Mouse (Mus musculus) T-helper 17 cell (primary cell): ENCODE measurements around the gene Ccne1.

ENCODE experiments used
- in situ Hi-C, 2 experiments: fragments of 300-600 bp; cut with MboI, MseI; formaldehyde crosslinking; loops; 1 replicate in 1 of 2; 2 replicates in 1 of 2; pipeline ENCODE4 v1.15.1; 2025; ENCODE audit warnings: high pct_unique_total_duplicates in 2 of 2

The Ccne1 gene

DNA sequence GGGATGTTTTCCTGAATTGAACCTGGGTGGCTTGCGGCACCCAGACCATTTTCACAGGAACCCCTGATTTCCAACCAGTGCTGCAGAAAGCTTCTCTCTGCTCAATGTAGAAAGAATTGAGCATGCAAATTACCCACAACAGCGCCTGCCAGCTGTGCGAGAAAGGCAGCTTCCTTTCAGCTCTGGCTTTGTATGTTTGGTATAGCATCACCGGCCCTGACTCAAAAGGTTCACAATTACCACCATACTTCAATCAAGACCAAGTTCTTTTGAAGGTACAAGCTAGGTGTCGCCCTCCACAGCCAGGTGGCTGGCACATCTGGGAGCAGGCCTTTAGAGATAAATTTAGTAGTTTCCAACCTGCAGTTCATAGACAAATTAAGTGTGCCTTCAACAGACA is 3.2 kb downstream of the Ccne1 start:
- in situ Hi-C loops, result no loop called here

DNA sequence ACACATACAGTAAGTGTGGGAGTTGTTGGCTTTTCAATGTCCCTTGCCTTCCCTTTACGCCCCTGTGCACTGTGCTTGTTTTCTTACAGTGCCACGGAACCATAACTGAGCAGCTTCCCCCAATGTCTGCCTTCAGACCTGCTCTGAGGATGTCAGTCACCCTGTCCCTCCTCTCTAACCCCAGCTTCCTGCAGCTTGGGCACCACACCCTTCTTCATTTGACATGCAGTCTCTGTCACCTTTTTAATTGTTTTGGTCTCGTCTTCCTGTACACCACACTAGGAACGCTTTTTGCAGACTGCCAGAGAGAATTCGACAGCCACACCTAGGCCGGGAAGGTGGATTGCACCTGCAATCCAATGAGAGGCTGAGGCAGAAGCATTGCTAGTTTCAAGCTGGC is 13.0 kb downstream of the Ccne1 start:
- in situ Hi-C loops, result no loop called here

DNA sequence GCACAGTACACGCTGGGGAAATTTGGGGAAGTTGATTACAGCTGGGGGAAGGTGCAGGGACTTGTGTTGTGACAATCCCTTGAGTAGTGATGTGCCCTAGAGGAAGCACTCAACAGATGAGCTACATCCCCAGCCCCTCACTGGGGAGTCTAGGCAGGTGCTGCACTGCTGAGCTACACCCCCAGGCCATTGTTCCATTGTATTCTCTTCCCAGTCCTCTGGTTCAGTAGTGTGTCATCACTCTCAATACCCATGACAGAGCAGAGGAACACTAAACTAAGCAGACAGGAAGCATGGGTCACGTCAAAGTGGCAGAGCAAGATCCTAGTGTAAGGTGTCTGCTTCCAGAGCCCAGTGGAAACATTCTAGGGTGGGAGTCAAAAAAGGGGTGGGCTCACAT is 14.2 kb downstream of the Ccne1 start:
- in situ Hi-C loops, result no loop called here

- in situ Hi-C loops, result no loop called here
Observed at GRCm38 (mm10) chr7:38089930-38090675, 17.2 kb downstream of the Ccne1 start.

GRCm38 (mm10) chr7:38088456-38088855 is 18.9 kb downstream of the Ccne1 start:
- in situ Hi-C loops, result no loop called here

DNA sequence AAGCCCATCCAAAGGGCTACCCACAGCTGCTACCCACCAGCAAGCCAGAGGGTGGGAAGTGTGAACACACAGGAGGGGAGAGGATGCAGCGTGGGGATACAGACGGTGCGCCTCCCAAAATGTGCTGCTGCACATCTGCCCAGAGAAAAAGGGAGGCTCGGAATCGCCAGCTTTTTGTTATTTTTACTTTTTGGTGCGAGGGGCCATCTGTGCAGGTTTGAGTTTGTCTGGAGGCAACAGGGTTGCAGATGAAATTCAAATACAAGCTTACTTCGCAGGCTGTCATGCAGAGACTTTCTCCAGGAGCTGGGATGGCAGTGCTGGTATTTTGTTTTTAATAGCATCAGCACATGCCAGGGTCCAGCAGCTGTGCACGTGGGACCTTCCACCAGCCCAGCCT is 19.5 kb downstream of the Ccne1 start:
- in situ Hi-C loops, result no loop called here

DNA sequence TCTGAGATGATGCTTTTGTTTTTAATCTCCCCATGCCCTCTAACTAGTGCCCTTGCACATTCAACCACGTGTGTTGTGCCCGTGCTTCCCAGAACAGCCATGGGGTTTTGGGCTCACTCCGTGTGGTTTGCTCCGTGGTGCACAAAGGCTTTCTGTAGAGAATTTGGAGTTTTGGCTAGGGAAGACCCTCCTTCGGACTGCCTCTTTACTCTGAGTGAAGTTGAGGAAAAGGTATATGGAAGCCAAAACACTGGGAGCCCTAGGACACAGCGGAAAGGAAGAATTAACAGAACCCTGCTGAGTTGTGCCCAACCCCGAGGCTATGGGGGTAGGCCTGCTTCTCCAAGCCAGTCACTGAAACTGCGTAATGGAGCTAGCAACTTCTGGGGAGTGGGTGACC is 20.9 kb downstream of the Ccne1 start:
- in situ Hi-C loops, result no loop called here

- in situ Hi-C loops, result no loop called here
Observed at GRCm38 (mm10) chr7:38085573-38086211, 21.6 kb downstream of the Ccne1 start.

GRCm38 (mm10) chr7:38084778-38085572 is 22.4 kb downstream of the Ccne1 start:
- in situ Hi-C loops, result loop anchor here in 1 of 2 experiments (5.0 kb wide), 1 partner anchor 63 kb away; the partner anchor contains the start of gene Uri1

GRCm38 (mm10) chr7:38082971-38083370 is 24.4 kb downstream of the Ccne1 start:
- in situ Hi-C loops, result loop anchor here in 1 of 2 experiments (5.0 kb wide), 1 partner anchor 61 kb away; the partner anchor contains the start of gene Uri1

DNA sequence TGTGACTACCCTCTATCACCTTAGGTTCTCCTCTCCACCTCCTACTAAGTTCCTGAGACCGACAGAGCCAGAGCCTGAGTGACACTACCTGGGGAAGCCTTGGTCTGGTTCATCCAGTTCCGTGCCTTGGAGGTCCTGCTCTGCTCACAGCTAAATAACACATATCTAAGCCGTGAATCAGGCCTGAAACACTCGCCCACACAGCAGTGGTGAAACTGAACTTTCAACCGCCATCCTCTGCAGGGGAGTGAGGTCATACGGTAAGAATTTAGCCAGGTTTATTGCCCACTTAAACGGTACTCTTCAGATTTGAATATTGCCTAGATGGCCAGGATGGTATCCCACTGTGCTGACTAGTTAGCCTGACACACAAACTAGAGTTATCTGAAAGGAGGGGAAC is 30.1 kb downstream of the Ccne1 start:
- in situ Hi-C loops, result no loop called here

DNA sequence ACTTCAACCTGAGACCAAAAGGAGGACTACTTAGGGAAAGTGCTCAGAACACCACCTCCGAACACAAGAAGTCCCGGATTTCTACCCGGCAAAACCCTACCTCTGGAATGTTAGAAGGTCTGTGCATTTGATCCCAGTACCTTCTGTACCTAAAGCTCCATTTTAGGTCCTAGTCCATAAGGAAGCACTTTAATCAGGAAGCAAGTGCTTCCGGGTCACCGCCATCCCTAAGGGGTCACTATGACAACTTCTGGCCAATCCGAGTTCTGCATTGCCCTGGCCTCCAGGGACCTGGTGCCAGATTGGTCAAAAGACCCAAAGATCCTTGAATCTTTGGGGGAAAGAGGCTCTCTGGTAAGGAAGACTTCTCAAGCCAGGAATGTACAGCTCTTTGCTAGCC is 31.8 kb downstream of the Ccne1 start:
- in situ Hi-C loops, result no loop called here

- in situ Hi-C loops, result no loop called here
Observed at GRCm38 (mm10) chr7:38074920-38075319, 32.4 kb downstream of the Ccne1 start.

- in situ Hi-C loops, result no loop called here
Observed at GRCm38 (mm10) chr7:38074514-38074913, 32.8 kb downstream of the Ccne1 start.

- in situ Hi-C loops, result no loop called here
Observed at GRCm38 (mm10) chr7:38073782-38074181, 33.6 kb downstream of the Ccne1 start.

GRCm38 (mm10) chr7:38071065-38071464 is 36.3 kb downstream of the Ccne1 start:
- in situ Hi-C loops, result no loop called here

DNA sequence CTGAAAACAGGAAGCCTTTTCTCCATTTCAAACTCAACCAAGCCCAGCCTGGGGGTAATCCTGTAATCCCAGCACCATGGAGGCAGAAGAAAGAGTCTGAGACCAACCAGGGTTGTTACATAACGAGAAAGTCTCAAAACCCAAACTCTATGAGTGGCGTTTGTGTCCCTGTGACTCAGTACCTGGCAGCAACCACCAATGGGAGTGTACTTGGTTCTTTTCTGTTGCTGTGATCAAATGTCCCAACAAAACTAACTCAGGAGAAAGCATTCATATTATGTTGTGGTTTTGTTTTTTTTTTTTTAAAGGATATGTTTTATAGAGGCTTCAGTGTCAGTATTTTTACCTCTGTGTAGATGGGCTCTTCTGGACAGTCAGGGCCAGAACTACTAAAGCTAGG is 36.7 kb downstream of the Ccne1 start:
- in situ Hi-C loops, result no loop called here

DNA sequence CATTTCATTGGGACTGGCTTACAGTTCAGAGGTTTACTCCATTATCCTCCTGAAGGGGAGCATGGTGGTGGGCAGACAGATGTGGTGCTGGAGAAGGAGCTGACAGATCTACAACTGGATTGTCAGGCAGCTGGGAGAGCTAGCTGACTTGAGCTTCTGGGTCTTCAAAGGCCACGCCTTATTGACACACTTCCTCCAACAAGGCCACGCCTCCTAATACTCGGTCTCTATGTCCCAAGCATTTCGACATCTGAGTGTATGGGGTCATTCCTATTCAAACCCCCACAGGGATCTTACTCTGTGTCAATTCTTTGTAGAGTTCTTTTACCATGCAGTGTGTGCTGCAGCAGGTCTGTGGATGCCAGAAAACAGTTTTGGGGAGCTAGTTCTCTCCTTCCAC is 42.9 kb downstream of the Ccne1 start:
- in situ Hi-C loops, result loop anchor here in 1 of 2 experiments (5.0 to 10.0 kb wide), 2 partner anchors 68 to 200 kb away; no protein-coding TSS in a partner anchor

- in situ Hi-C loops, result loop anchor here in 1 of 2 experiments (5.0 to 10.0 kb wide), 2 partner anchors 71 to 203 kb away; no protein-coding TSS in a partner anchor
Observed at GRCm38 (mm10) chr7:38061060-38061970, 46.0 kb downstream of the Ccne1 start.

GRCm38 (mm10) chr7:38059636-38060330 is 47.6 kb downstream of the Ccne1 start:
- in situ Hi-C loops, result loop anchor here (5.0 to 10.0 kb wide), 2 partner anchors 73 to 205 kb away; no protein-coding TSS in a partner anchor
